Mouse (Mus musculus) Muller cell, postnatal 12 days (primary cell): ENCODE results near the gene Barhl1.

Experiments used
- DNase-seq: peaks from one replicate; pipeline ENCODE4 v3.0.0-alpha.2; 2015; ENCODE audit errors: inconsistent ontology term

Gene Barhl1

DNA sequence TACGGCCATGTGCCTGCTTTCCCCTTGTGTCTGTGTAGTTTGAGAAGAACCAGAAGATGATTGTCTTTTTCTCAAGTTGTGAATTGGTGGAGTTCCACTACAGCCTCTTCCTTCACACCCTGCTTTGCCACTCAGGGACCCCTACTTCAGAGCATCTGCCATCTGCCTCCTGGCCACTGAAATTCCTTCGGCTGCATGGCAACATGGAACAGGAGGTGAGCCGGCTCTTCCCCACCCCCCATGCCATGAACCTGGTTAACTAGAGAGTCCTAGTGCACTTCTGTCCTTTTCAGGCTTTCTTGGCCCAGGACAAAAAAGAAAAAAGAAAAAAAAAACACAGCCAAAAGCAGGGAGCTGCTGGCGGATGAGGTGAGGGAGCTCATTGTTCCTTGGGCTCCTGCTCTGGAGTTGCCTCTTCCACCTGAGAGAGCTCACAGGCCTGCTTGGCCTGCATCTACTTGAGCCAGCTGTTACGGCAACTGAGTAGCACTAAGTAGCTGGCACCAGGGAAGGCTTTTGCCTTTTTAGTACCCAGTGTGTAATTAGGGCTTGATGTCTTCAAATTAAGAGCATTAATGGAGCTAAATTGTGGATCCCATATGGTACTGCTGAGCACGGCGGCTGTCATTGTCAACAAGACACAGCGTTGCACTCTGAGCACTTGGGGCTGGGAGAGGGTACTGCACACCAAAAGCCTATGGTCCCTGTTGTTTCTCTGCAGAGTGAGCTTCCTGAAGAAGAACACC lies 55.6 kb downstream of the Barhl1 start:
- no peak for DNase-seq

DNA sequence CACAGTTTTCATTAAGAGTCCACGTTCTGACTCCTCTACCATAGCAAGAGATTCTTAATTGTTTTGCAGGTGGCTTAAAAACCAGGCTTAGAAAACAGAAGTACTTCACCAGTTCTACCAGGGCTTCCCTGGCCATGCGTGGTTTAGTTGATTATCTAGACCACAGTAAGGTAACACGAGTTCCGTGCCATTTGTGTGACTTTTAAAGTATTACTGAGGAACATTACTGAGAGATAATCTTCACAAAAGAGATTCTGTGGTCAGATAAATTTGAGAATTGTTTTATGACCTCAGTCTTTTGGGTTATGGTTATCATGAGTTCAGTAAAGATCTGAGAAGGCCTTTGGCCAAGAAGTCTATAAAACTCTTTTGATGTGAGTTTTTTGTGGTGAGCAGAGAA lies 57.2 kb downstream of the Barhl1 start:
- no peak for DNase-seq
